ENCODE assay signal across 10 mouse cellular contexts in the genomic region with DNA sequence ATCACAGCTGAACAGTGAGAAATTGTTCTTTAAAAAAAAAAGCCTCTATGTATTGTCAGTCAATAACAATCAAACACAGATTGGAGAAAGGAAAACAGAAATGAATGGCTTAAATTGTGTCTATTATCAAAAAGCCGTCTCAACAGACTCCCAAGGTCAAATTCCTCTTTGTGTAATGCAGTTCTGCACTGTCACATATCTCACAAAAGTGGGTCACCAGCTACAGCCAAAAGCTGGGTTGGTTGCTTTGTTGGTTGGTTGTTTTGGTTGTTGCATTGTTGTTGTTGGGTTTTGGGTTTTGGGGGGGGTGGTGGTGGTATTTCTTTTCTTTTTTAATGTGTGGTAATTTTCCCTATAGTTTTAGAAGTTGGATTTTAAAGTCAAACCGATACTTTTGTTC. TPM values are rescaled to one million over a fixed set of nuclear protein-coding genes. Genes with fewer than 3 reads are reported as not detected.
DNase-seq lines count a peak whose midpoint lies in the region; ATAC-seq and TF ChIP-seq lines count a peak whose summit lies in the region.
"Had no signal": no experiment of that assay in that cellular context is flagged by ENCODE, and none has a peak within 500 bp of the region (broad histone marks: within the 10 kb centered on the region; RNA-seq: fewer than 3 reads in every experiment).

No protein-coding gene starts in this region.

- no peak overlapping the region for H3K4me2 ChIP-seq in heart, embryonic 15.5 days
- no peak overlapping the region for H3K4me2 ChIP-seq in forebrain, embryonic 16.5 days (ENCODE audit: low read length)
- H3K4me2 ChIP-seq in midbrain, embryonic 12.5 days (replicated peaks): no peak overlapping the region
- H3K4me2 ChIP-seq in intestine, embryonic 16.5 days (ENCODE audit: low read depth, low read length): no peak overlapping the region
- H3K4me2 ChIP-seq: liver, embryonic 13.5 days had no signal

- H3K27ac ChIP-seq in heart, embryonic 15.5 days: peak overlapping the region; percentile 70
- H3K27ac ChIP-seq in forebrain, embryonic 16.5 days (ENCODE audit: low read length): peak overlapping the region; percentile 58
- H3K27ac ChIP-seq in midbrain, embryonic 12.5 days (replicated peaks): peak overlapping the region; percentile 89
- no peak overlapping the region for H3K27ac ChIP-seq in intestine, embryonic 16.5 days (ENCODE audit: low read length)
- H3K27ac ChIP-seq: liver, embryonic 13.5 days had no signal

- DNase-seq in heart, postnatal 4 days: no peak
- DNase-seq in brain, embryonic 14.5 days (ENCODE audit: low read depth): peak; percentile 37
- DNase-seq in cerebellum, postnatal 4 days (ENCODE audit: low spot score in 2 of 2): no peak
- DNase-seq: liver, embryonic 13.5 days had no signal

- no peaks in the 10 kb centered on the region for H3K27me3 ChIP-seq in heart, embryonic 15.5 days
- no peaks in the 10 kb centered on the region for H3K27me3 ChIP-seq in forebrain, embryonic 16.5 days (replicated peaks; ENCODE audit: control insufficient read depth, insufficient read depth, low read length)
- no peaks in the 10 kb centered on the region for H3K27me3 ChIP-seq in midbrain, embryonic 12.5 days
- no peaks in the 10 kb centered on the region for H3K27me3 ChIP-seq in intestine, embryonic 16.5 days (replicated peaks; ENCODE audit: control insufficient read depth, insufficient read depth, low read length)

- H3K36me3 ChIP-seq in heart, embryonic 15.5 days: no peaks in the 10 kb centered on the region
- no peaks in the 10 kb centered on the region for H3K36me3 ChIP-seq in forebrain, embryonic 16.5 days (ENCODE audit: control insufficient read depth, insufficient read depth)
- H3K36me3 ChIP-seq in midbrain, embryonic 12.5 days: no peaks in the 10 kb centered on the region
- no peaks in the 10 kb centered on the region for H3K36me3 ChIP-seq in intestine, embryonic 16.5 days (ENCODE audit: control insufficient read depth, insufficient read depth, low read length)
- H3K36me3 ChIP-seq: liver, embryonic 13.5 days had no signal

- H3K4me3 ChIP-seq in heart, embryonic 15.5 days: no peak overlapping the region
- no peak overlapping the region for H3K4me3 ChIP-seq in forebrain, embryonic 16.5 days (replicated peaks; ENCODE audit: low read length)
- no peak overlapping the region for H3K4me3 ChIP-seq in midbrain, embryonic 12.5 days
- no peak overlapping the region for H3K4me3 ChIP-seq in intestine, embryonic 16.5 days (ENCODE audit: low read length)
- H3K4me3 ChIP-seq: liver, embryonic 13.5 days; megakaryocyte, embryonic 14.5 days had no signal

- WGBS in heart, embryonic 15.5 days: 60% methylated on average over 2 of the region's 2 CpGs
- 14% methylated on average over 2 of the region's 2 CpGs for WGBS in forebrain, embryonic 16.5 days
- 29% methylated on average over 2 of the region's 2 CpGs for WGBS in midbrain, embryonic 12.5 days
- 63% methylated on average over 2 of the region's 2 CpGs for WGBS in intestine, embryonic 16.5 days

- TF ChIP-seq POLR2A in brain, embryonic 14.5 days (IDR thresholded peaks at IDR 0.05; ENCODE audit: borderline replicate concordance, extremely low read depth, insufficient read depth, insufficient read length, poor library complexity, severe bottlenecking): no peak

- no peak overlapping the region for H3K9ac ChIP-seq in heart, embryonic 15.5 days
- H3K9ac ChIP-seq in forebrain, embryonic 16.5 days (replicated peaks; ENCODE audit: low read depth, low read length): no peak overlapping the region
- no peak overlapping the region for H3K9ac ChIP-seq in midbrain, embryonic 12.5 days (replicated peaks)
- H3K9ac ChIP-seq in intestine, embryonic 16.5 days (ENCODE audit: low read depth, low read length): no peak overlapping the region
- H3K9ac ChIP-seq: liver, embryonic 13.5 days had no signal

- ATAC-seq in heart, embryonic 15.5 days (replicated peaks; ENCODE audit: insufficient number of reproducible peaks, insufficient read depth, low FRiP score, low read depth): no peak
- no peak for ATAC-seq in forebrain, embryonic 16.5 days
- ATAC-seq in midbrain, embryonic 12.5 days (ENCODE audit: low FRiP score, low read depth): no peak
- no peak for ATAC-seq in megakaryocyte progenitor cell, adult 5-6 weeks (replicated peaks; ENCODE audit: poor library complexity)
- ATAC-seq in intestine, embryonic 16.5 days: no peak

- H3K9me3 ChIP-seq in heart, embryonic 15.5 days (replicated peaks): 0 out of 2 replicates have a peak, but pooled peaks cover 3% of the 10 kb centered on the region
- H3K9me3 ChIP-seq in forebrain, embryonic 16.5 days (ENCODE audit: control insufficient read depth, low read length): peaks cover 2% of the 10 kb centered on the region; the same call in 1 of the 2 replicates
- peaks cover 6% of the 10 kb centered on the region; the same call in 1 of the 2 replicates for H3K9me3 ChIP-seq in midbrain, embryonic 12.5 days
- no peaks in the 10 kb centered on the region for H3K9me3 ChIP-seq in intestine, embryonic 16.5 days (ENCODE audit: control insufficient read depth, low read length)
- H3K9me3 ChIP-seq: liver, embryonic 13.5 days had no signal

- TF ChIP-seq CTCF in brain, embryonic 14.5 days (IDR thresholded peaks at IDR 0.05; ENCODE audit: borderline replicate concordance, extremely low read depth, insufficient read depth, insufficient read length): no peak

- no peaks in the 10 kb centered on the region for H3K4me1 ChIP-seq in heart, embryonic 15.5 days (replicated peaks)
- H3K4me1 ChIP-seq in forebrain, embryonic 16.5 days (replicated peaks; ENCODE audit: control insufficient read depth, insufficient read depth, low read length): peaks cover 17% of the 10 kb centered on the region
- H3K4me1 ChIP-seq in midbrain, embryonic 12.5 days: peaks cover 37% of the 10 kb centered on the region
- 0 out of 2 replicates have a peak, but pooled peaks cover 5% of the 10 kb centered on the region for H3K4me1 ChIP-seq in intestine, embryonic 16.5 days (ENCODE audit: control insufficient read depth, insufficient read depth, low read length)
- H3K4me1 ChIP-seq: liver, embryonic 13.5 days had no signal

RNA-seq across cellular contexts. Expression of a gene that starts 34.1 kb away (rescaled TPM):
- 32.4 and 37.8 TPM in 2 replicates for polyA plus RNA-seq in heart, embryonic 15.5 days (2015; fragmentation: Nextera tagmentation; extraction: Ambion mirVana)
- total RNA-seq in heart, postnatal 4 days (2021): 10 to 100 TPM; 21.4 to 24.5 TPM
- 28.5 and 29.4 TPM in 2 replicates for polyA plus RNA-seq in brain, embryonic 14.5 days (2012; rRNA removed)
- polyA plus RNA-seq in forebrain, embryonic 16.5 days (2015; fragmentation: Nextera tagmentation; extraction: Ambion mirVana): 65.0 and 66.8 TPM in 2 replicates
- 63.9 and 65.2 TPM in 2 replicates for polyA plus RNA-seq in midbrain, embryonic 12.5 days (2016; fragmentation: Nextera tagmentation; extraction: Ambion mirVana)
- 87.0 and 96.9 TPM in 2 replicates for total RNA-seq in megakaryocyte progenitor cell, adult 5-6 weeks (2015)
- total RNA-seq in megakaryocyte progenitor cell, adult 5-6 weeks (2017): 65.8 and 79.9 TPM in 2 replicates
- 57.7 and 63.0 TPM in 2 replicates for polyA plus RNA-seq in intestine, embryonic 16.5 days (2015; fragmentation: Nextera tagmentation; extraction: Ambion mirVana)
